Mouse (Mus musculus): ENCODE data around the gene Bicdl1.

DNA sequence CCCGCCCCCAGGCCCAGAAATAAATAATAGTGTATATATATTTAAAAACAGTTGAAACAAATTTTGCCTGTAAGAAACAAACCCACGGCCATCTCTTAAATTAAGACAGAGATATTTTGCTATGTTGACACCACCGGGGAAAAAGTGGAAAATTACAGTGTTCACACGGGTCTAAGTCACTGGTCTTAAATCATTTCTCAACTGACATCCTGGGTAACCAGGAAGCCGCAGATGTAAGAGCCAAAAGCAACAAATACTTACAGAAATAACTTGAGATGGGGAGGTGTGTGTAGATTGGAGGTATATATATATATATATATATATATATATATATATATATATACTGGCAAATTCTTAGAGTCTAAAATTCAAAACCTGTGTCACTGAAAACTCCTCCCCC, 21.5 kb upstream of the Bicdl1 start:
- TF ChIP-seq CTCF (conservative IDR thresholded peaks at IDR 0.05; ENCODE audit: insufficient read depth, insufficient read length, low read depth, low read length) (no peak), POLR2A (IDR thresholded peaks at IDR 0.05; ENCODE audit: low read depth, low read length) (no peak)

Data from kidney, adult 2 months (tissue).